Mouse (Mus musculus): ENCODE data around the gene Rel. TPM values are rescaled to one million over a fixed set of nuclear protein-coding genes. Genes with fewer than 3 reads are reported as not detected.
"Not testable (repeated sequence)": the region's sequence is repeated elsewhere in the genome, so short reads cannot be mapped to it uniquely, and the experiment has no call there.

Rel gene
- polyA plus RNA-seq, 1 experiment from 2014 or later, result 0.94 TPM

GRCm38 (mm10) chr11:23767928-23768327, 2.8 kb downstream of the Rel start:
- no peak for ATAC-seq (replicated peaks; ENCODE audit: insufficient number of reproducible peaks, low FRiP score, low TSS enrichment, low read depth)
- H3K9me3 ChIP-seq (replicated peaks; ENCODE audit: control insufficient read depth, low read length), result no peaks in the 10 kb centered on the region
- no peak overlapping the region for H3K9ac ChIP-seq (replicated peaks; ENCODE audit: low read length)
- no peaks in the 10 kb centered on the region for H3K36me3 ChIP-seq (replicated peaks; ENCODE audit: control insufficient read depth, insufficient read depth, low read depth, low read length)
- WGBS, result 81% methylated on average over 1 of the region's 1 CpGs
- 0 out of 2 replicates have a peak, but pooled peaks cover 4% of the 10 kb centered on the region for H3K27me3 ChIP-seq (ENCODE audit: control insufficient read depth, insufficient read depth, low read length)
- no peak overlapping the region for H3K27ac ChIP-seq (replicated peaks; ENCODE audit: low read depth, low read length)
- no peak for DNase-seq (ENCODE audit: low spot score)
- no peak overlapping the region for H3K4me3 ChIP-seq (ENCODE audit: low read depth, low read length)
- H3K4me2 ChIP-seq (ENCODE audit: low read depth, low read length), result no peak overlapping the region
- no peaks in the 10 kb centered on the region for H3K4me1 ChIP-seq (ENCODE audit: control insufficient read depth, insufficient read depth, low read length)

DNA sequence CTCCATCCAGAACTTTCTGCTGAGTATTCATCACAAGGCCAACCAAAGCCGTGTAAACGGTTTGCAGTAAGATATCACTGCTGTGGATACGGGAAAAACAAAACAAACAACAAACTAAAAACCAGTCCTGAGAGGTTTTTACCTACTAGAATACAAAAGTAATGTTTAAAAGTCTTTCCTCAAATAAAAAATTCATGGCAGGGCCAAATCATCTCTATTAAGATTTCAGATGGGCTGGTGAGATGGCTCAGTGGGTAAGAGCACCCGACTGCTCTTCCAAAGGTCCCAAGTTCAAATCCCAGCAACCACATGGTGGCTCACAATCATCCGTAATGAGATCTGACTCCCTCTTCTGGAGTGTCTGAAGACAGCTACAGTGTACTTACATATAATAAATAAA, 3.4 kb downstream of the Rel start:
- DNase-seq (ENCODE audit: low spot score); ATAC-seq (replicated peaks; ENCODE audit: insufficient number of reproducible peaks, low FRiP score, low TSS enrichment, low read depth): not testable (repeated sequence)
- WGBS, result 89% methylated on average over 4 of the region's 5 CpGs

GRCm38 (mm10) chr11:23762635-23763034, 8.1 kb downstream of the Rel start:
- no peaks in the 10 kb centered on the region for H3K36me3 ChIP-seq (replicated peaks; ENCODE audit: control insufficient read depth, insufficient read depth, low read depth, low read length)
- no peaks in the 10 kb centered on the region for H3K27me3 ChIP-seq (ENCODE audit: control insufficient read depth, insufficient read depth, low read length)
- no peak overlapping the region for H3K27ac ChIP-seq (replicated peaks; ENCODE audit: low read depth, low read length)
- no peak overlapping the region for H3K9ac ChIP-seq (replicated peaks; ENCODE audit: low read length)
- no peak for DNase-seq (ENCODE audit: low spot score)
- H3K4me3 ChIP-seq (ENCODE audit: low read depth, low read length), result no peak overlapping the region
- H3K9me3 ChIP-seq (replicated peaks; ENCODE audit: control insufficient read depth, low read length), result no peaks in the 10 kb centered on the region
- H3K4me2 ChIP-seq (ENCODE audit: low read depth, low read length), result no peak overlapping the region
- WGBS, result 89% methylated on average over 2 of the region's 2 CpGs
- no peak for ATAC-seq (replicated peaks; ENCODE audit: insufficient number of reproducible peaks, low FRiP score, low TSS enrichment, low read depth)
- no peaks in the 10 kb centered on the region for H3K4me1 ChIP-seq (ENCODE audit: control insufficient read depth, insufficient read depth, low read length)

More for the DNA sequence above, 3.4 kb downstream of the Rel start:
- not testable (repeated sequence) for H3K27ac ChIP-seq (replicated peaks; ENCODE audit: low read depth, low read length); H3K9ac ChIP-seq (replicated peaks; ENCODE audit: low read length); H3K36me3 ChIP-seq (replicated peaks; ENCODE audit: control insufficient read depth, insufficient read depth, low read depth, low read length); H3K4me3 ChIP-seq (ENCODE audit: low read depth, low read length); H3K4me1 ChIP-seq (ENCODE audit: control insufficient read depth, insufficient read depth, low read length); H3K9me3 ChIP-seq (replicated peaks; ENCODE audit: control insufficient read depth, low read length); H3K27me3 ChIP-seq (ENCODE audit: control insufficient read depth, insufficient read depth, low read length); H3K4me2 ChIP-seq (ENCODE audit: low read depth, low read length)

- Histone ChIP-seq H3K4me3 (ENCODE audit: low read depth, low read length) (no peak overlapping the region), H3K4me2 (ENCODE audit: low read depth, low read length) (no peak overlapping the region), H3K9me3 (replicated peaks; ENCODE audit: control insufficient read depth, low read length) (no peaks in the 10 kb centered on the region), H3K9ac (replicated peaks; ENCODE audit: low read length) (no peak overlapping the region), H3K27me3 (ENCODE audit: control insufficient read depth, insufficient read depth, low read length) (no peaks in the 10 kb centered on the region), H3K4me1 (ENCODE audit: control insufficient read depth, insufficient read depth, low read length) (no peaks in the 10 kb centered on the region), H3K27ac (replicated peaks; ENCODE audit: low read depth, low read length) (no peak overlapping the region), H3K36me3 (replicated peaks; ENCODE audit: control insufficient read depth, insufficient read depth, low read depth, low read length) (no peaks in the 10 kb centered on the region)
- 87% methylated on average over 2 of the region's 2 CpGs for WGBS
- ATAC-seq (replicated peaks; ENCODE audit: insufficient number of reproducible peaks, low FRiP score, low TSS enrichment, low read depth) (no peak), DNase-seq (ENCODE audit: low spot score) (no peak)
These were observed 12.6 kb downstream of the Rel start for GRCm38 (mm10) chr11:23758218-23758617.

DNA sequence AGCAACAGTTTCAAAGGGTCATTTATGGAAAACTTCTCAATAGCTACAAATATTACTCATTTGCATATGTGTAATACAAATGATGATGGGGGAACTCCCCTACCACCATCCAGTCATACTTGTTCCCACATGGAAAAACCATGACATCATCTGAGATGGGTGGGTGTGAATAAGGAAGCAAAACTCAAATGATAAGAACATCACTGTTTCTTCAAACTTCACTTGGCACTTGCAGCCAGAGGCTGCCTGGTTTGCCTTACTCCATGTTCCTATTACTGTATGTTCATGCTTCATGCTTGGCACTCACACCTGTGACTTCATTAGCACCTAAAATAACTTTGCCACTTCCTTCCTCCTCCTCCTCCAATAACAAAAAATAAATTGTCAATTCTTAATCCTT, 16.4 kb downstream of the Rel start:
- ATAC-seq (replicated peaks; ENCODE audit: insufficient number of reproducible peaks, low FRiP score, low TSS enrichment, low read depth), result no peak
- Histone ChIP-seq H3K4me1 (ENCODE audit: control insufficient read depth, insufficient read depth, low read length) (no peaks in the 10 kb centered on the region), H3K36me3 (replicated peaks; ENCODE audit: control insufficient read depth, insufficient read depth, low read depth, low read length) (no peaks in the 10 kb centered on the region), H3K9ac (replicated peaks; ENCODE audit: low read length) (no peak overlapping the region), H3K4me3 (ENCODE audit: low read depth, low read length) (no peak overlapping the region), H3K4me2 (ENCODE audit: low read depth, low read length) (no peak overlapping the region), H3K27me3 (ENCODE audit: control insufficient read depth, insufficient read depth, low read length) (no peaks in the 10 kb centered on the region), H3K27ac (replicated peaks; ENCODE audit: low read depth, low read length) (no peak overlapping the region), H3K9me3 (replicated peaks; ENCODE audit: control insufficient read depth, low read length) (no peaks in the 10 kb centered on the region)
- no peak for DNase-seq (ENCODE audit: low spot score)

GRCm38 (mm10) chr11:23753136-23753710, 17.5 kb downstream of the Rel start:
- H3K9ac ChIP-seq (replicated peaks; ENCODE audit: low read length), result no peak overlapping the region
- H3K4me1 ChIP-seq (ENCODE audit: control insufficient read depth, insufficient read depth, low read length), result no peaks in the 10 kb centered on the region
- WGBS, result 87% methylated on average over 1 of the region's 1 CpGs
- DNase-seq (ENCODE audit: low spot score) (no peak), ATAC-seq (replicated peaks; ENCODE audit: insufficient number of reproducible peaks, low FRiP score, low TSS enrichment, low read depth) (no peak)
- no peaks in the 10 kb centered on the region for H3K27me3 ChIP-seq (ENCODE audit: control insufficient read depth, insufficient read depth, low read length)
- no peak overlapping the region for H3K4me2 ChIP-seq (ENCODE audit: low read depth, low read length)
- H3K36me3 ChIP-seq (replicated peaks; ENCODE audit: control insufficient read depth, insufficient read depth, low read depth, low read length), result no peaks in the 10 kb centered on the region
- H3K27ac ChIP-seq (replicated peaks; ENCODE audit: low read depth, low read length), result no peak overlapping the region
- H3K9me3 ChIP-seq (replicated peaks; ENCODE audit: control insufficient read depth, low read length), result no peaks in the 10 kb centered on the region
- H3K4me3 ChIP-seq (ENCODE audit: low read depth, low read length), result no peak overlapping the region

DNA sequence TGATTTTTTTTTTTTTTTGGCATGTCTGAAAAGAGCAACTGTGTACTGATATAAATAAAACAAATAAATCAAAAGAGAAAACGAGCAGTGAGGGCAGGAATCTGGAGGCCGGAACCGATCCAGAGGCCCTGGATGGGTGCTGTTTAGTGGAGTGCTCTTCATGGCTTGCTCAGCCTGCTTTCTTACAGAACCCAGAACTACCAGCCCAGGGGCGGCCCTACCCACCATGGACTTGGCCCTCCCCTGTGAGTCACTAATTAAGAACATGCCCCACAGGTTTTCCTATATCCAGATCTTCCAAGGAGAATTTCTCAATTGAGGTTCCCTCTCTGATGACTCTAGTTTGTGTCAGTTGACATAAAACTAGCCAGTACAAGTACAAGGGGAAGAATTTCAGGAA, 24.7 kb downstream of the Rel start:
- H3K9ac ChIP-seq (replicated peaks; ENCODE audit: low read length), result no peak overlapping the region
- H3K4me3 ChIP-seq (ENCODE audit: low read depth, low read length), result no peak overlapping the region
- ATAC-seq (replicated peaks; ENCODE audit: insufficient number of reproducible peaks, low FRiP score, low TSS enrichment, low read depth) (no peak), DNase-seq (ENCODE audit: low spot score) (peak; percentile 21)
- H3K36me3 ChIP-seq (replicated peaks; ENCODE audit: control insufficient read depth, insufficient read depth, low read depth, low read length), result no peaks in the 10 kb centered on the region
- no peaks in the 10 kb centered on the region for H3K4me1 ChIP-seq (ENCODE audit: control insufficient read depth, insufficient read depth, low read length)
- no peak overlapping the region for H3K4me2 ChIP-seq (ENCODE audit: low read depth, low read length)
- H3K27me3 ChIP-seq (ENCODE audit: control insufficient read depth, insufficient read depth, low read length), result no peaks in the 10 kb centered on the region
- no peak overlapping the region for H3K27ac ChIP-seq (replicated peaks; ENCODE audit: low read depth, low read length)
- WGBS, result 66% methylated on average over 4 of the region's 4 CpGs
- no peaks in the 10 kb centered on the region for H3K9me3 ChIP-seq (replicated peaks; ENCODE audit: control insufficient read depth, low read length)

GRCm38 (mm10) chr11:23744352-23744751, 26.4 kb downstream of the Rel start:
- Histone ChIP-seq H3K4me1 (ENCODE audit: control insufficient read depth, insufficient read depth, low read length) (no peaks in the 10 kb centered on the region), H3K27ac (replicated peaks; ENCODE audit: low read depth, low read length) (no peak overlapping the region), H3K4me3 (ENCODE audit: low read depth, low read length) (no peak overlapping the region), H3K4me2 (ENCODE audit: low read depth, low read length) (no peak overlapping the region), H3K27me3 (ENCODE audit: control insufficient read depth, insufficient read depth, low read length) (no peaks in the 10 kb centered on the region), H3K36me3 (replicated peaks; ENCODE audit: control insufficient read depth, insufficient read depth, low read depth, low read length) (no peaks in the 10 kb centered on the region), H3K9me3 (replicated peaks; ENCODE audit: control insufficient read depth, low read length) (no peaks in the 10 kb centered on the region), H3K9ac (replicated peaks; ENCODE audit: low read length) (no peak overlapping the region)
- 87% methylated on average over 3 of the region's 3 CpGs for WGBS
- DNase-seq (ENCODE audit: low spot score) (no peak), ATAC-seq (replicated peaks; ENCODE audit: insufficient number of reproducible peaks, low FRiP score, low TSS enrichment, low read depth) (no peak)
